Mouse (Mus musculus) liver, adult 2 months (tissue): Measurements from ENCODE around the gene Igsf8.

Experiments used
- CTCF ChIP-seq: fragments of 200-500 bp; IDR thresholded peaks from 2 replicates; pipeline ENCODE4 v1.5.1; 2011; ENCODE audit warnings: low read depth, low read length, control low read depth
- POLR2A ChIP-seq: fragments of 200-500 bp; IDR thresholded peaks from 2 replicates; pipeline ENCODE4 v1.6.1; 2011; ENCODE audit warnings: low read length, control low read depth; ENCODE audit not compliant: insufficient read depth; ENCODE audit errors: extremely low read depth

DNA sequence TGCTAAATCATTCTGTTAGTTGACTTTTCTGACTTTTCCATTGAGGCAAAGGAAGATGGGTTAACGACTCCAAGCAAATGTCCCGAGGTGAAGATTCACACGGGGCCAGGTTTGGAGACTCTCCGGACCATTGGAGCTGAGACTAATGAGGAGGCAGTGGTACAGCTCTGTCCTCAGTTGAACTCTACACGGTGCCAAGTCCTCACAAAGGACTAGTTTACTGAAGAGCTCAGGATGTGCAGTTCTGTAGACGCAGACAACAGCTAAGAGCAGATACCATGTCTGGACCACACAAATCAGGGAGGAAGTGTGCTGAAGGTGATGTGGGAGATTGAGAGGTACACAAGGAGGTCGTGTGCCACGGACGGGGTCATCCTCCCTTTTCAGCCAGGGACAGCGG lies 96.9 kb downstream of the Igsf8 start:
- TF ChIP-seq POLR2A (no peak), CTCF (no peak)
